Mouse (Mus musculus) liver, embryonic 14.5 days (tissue): ENCODE measurements at regions not wholly inside any gene's neighbourhood (a gene's known extent, or its start where the extent isn't known, plus 50 kb on each side); places are given as distances from the start of the nearest gene placed in this dataset.

ENCODE experiments used
- CTCF ChIP-seq: IDR thresholded peaks from 2 replicates; pipeline ENCODE4 v1.5.1; 2016; ENCODE audit warnings: antibody characterized with exemption, low read depth, control low read depth
- EP300 ChIP-seq: IDR thresholded peaks from 2 replicates; pipeline ENCODE4 v1.6.1; 2016; ENCODE audit warnings: antibody characterized with exemption, low read depth

DNA sequence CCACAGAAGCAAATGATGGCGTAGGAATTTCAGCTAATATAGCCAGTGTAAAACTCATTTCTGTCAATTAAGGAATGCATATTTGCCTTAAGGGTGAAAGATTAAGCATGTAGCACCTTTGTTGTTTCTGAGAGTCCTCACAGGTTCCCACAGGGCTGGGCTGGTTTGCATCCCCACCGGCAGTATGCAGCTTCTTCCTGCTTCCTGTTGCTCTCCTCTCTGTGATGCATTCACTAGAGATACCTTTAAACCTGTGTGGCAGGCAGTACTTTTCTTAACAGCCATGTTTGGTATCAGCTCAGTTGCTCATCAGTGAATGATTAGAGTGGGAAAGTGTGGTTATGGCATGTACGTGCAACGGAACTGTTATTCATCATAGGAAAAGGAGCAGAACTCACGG is 65.4 kb upstream of the Rasgrp1 start:
- no peak for TF ChIP-seq CTCF
- TF ChIP-seq EP300 = no peak
